Mouse (Mus musculus) gastrocnemius, postnatal 10 days (tissue): ENCODE results near the gene Capn1. TPM values are rescaled to one million over a fixed set of nuclear protein-coding genes. Genes with fewer than 3 reads are reported as not detected.
"Not testable (repeated sequence)": the region's sequence is repeated elsewhere in the genome, so short reads cannot be mapped to it uniquely, and the experiment has no call there.

Source experiments
- DNase-seq: peaks from one replicate; pipeline ENCODE4 v3.0.0; 2021; ENCODE audit warnings: mixed read lengths
- long read RNA-seq, 2 experiments: library from polyadenylated mRNA; stranded (forward); transcript quantifications; one replicate each; pipeline ENCODE4 v2.0.0; 2021
- total RNA-seq, 2 experiments: library from RNA; stranded (reverse); gene quantifications; 2 replicates each; pipeline ENCODE4 v1.2.3; 2021

Capn1 gene
- total RNA-seq: 10 to 100 TPM; 78.1 to 83.8 TPM
- long read RNA-seq, experiment 1, partial matches to known transcripts: 8 of 80 reads
- long read RNA-seq, experiment 1, other reads (novel, unspliced or antisense): 72 of 80 reads
- long read RNA-seq, experiment 2, partial matches to known transcripts: 15 of 81 reads
- long read RNA-seq, experiment 2, other reads (novel, unspliced or antisense): 66 of 81 reads

- peak; percentile 84 for DNase-seq
Observed at GRCm38 (mm10) chr19:6015511-6016315, at the start of gene Capn1. Gene Capn1 (minus strand): TSS chr19:6015897.

GRCm38 (mm10) chr19:6063081-6063480 is 47.4 kb upstream of the Capn1 start:
- no peak for DNase-seq

- DNase-seq: no peak
Observed at GRCm38 (mm10) chr19:6062418-6062817, 46.7 kb upstream of the Capn1 start.

- DNase-seq: peak; percentile 29
Observed at GRCm38 (mm10) chr19:6061641-6062302, 46.1 kb upstream of the Capn1 start.

GRCm38 (mm10) chr19:6061021-6061533 is 45.4 kb upstream of the Capn1 start, which contains the start of gene Znhit2:
Gene Znhit2 (plus strand): TSS chr19:6061192.
- peak; percentile 88 for DNase-seq

GRCm38 (mm10) chr19:6058966-6059365 is 43.3 kb upstream of the Capn1 start:
- DNase-seq: no peak

- DNase-seq: no peak
Observed at GRCm38 (mm10) chr19:6058513-6058912, 42.8 kb upstream of the Capn1 start.

GRCm38 (mm10) chr19:6057313-6058096 is 41.8 kb upstream of the Capn1 start, which contains the start of the genes Mrpl49 and Fau:
Gene Mrpl49 (minus strand): TSS chr19:6057785.
Gene Fau (plus strand): TSS chr19:6057844.
- peak; percentile 99 for DNase-seq

- DNase-seq: no peak
Observed at GRCm38 (mm10) chr19:6056696-6057095, 41.0 kb upstream of the Capn1 start.

- DNase-seq: no peak
Observed at GRCm38 (mm10) chr19:6054296-6054695, 38.6 kb upstream of the Capn1 start.

- no peak for DNase-seq
Observed at GRCm38 (mm10) chr19:6052516-6052915, 36.8 kb upstream of the Capn1 start.

GRCm38 (mm10) chr19:6048681-6049410 is 33.1 kb upstream of the Capn1 start:
- no peak for DNase-seq

GRCm38 (mm10) chr19:6047899-6048166 is 32.1 kb upstream of the Capn1 start:
- no peak for DNase-seq

- no peak for DNase-seq
Observed at GRCm38 (mm10) chr19:6047154-6047898, 31.6 kb upstream of the Capn1 start.

- DNase-seq: peak; percentile 87
Observed at GRCm38 (mm10) chr19:6046294-6047153, 30.8 kb upstream of the Capn1 start, which contains the start of gene Syvn1. Gene Syvn1 (plus strand): TSS chr19:6046576.

- no peak for DNase-seq
Observed at GRCm38 (mm10) chr19:6045366-6046293, 29.9 kb upstream of the Capn1 start.

GRCm38 (mm10) chr19:6044102-6044501 is 28.4 kb upstream of the Capn1 start:
- DNase-seq: not testable (repeated sequence)

GRCm38 (mm10) chr19:6042293-6042692 is 26.6 kb upstream of the Capn1 start:
- DNase-seq: no peak
